Mouse (Mus musculus) ES-E14 (cell line): ENCODE measurements around the gene Map1lc3b.

ENCODE experiments used
- CHD2 ChIP-seq: IDR thresholded peaks from 2 replicates; pipeline ENCODE4 v1.6.1; 2014; ENCODE audit warnings: mild to moderate bottlenecking, low read depth, low read length, inconsistent platforms
- MAFK ChIP-seq: IDR thresholded peaks from 2 replicates; pipeline ENCODE4 v1.6.1; 2014; ENCODE audit warnings: mild to moderate bottlenecking, low read depth, low read length, inconsistent platforms; ENCODE audit not compliant: insufficient read depth

GRCm38 (mm10) chr8:121635534-121635933 is 45.4 kb downstream of the Map1lc3b start:
- TF ChIP-seq CHD2 (no peak), MAFK (no peak)
